Mouse (Mus musculus) granulocyte monocyte progenitor cell, adult 5-6 weeks (primary cell): ENCODE results near the gene Slc1a3. TPM values are rescaled to one million over a fixed set of nuclear protein-coding genes. Genes with fewer than 3 reads are reported as not detected.

Experiments
- ATAC-seq: replicated peaks from 2 replicates; pipeline ENCODE4 v1.8.0; 2016; ENCODE audit warnings: mild to moderate bottlenecking, moderate TSS enrichment, inconsistent platforms; ENCODE audit not compliant: poor library complexity, severe bottlenecking
- total RNA-seq, 2 experiments: library from RNA; stranded (forward) in 1 of 2; stranded (reverse) in 1 of 2; fragments of 200-712, 200-1000 nt in 1 of 2; fragments of >200 nt in 1 of 2; fragmentation: Nextera tagmentation in 1 of 2; gene quantifications; 2 replicates each; pipeline ENCODE4 v1.2.3; 2014 to 2017

Gene Slc1a3
- not detected in 2 replicates for total RNA-seq (2014; fragmentation: Nextera tagmentation)
- 1.5 TPM in 1 of 2 replicates, not detected in the other for total RNA-seq (2017)

DNA sequence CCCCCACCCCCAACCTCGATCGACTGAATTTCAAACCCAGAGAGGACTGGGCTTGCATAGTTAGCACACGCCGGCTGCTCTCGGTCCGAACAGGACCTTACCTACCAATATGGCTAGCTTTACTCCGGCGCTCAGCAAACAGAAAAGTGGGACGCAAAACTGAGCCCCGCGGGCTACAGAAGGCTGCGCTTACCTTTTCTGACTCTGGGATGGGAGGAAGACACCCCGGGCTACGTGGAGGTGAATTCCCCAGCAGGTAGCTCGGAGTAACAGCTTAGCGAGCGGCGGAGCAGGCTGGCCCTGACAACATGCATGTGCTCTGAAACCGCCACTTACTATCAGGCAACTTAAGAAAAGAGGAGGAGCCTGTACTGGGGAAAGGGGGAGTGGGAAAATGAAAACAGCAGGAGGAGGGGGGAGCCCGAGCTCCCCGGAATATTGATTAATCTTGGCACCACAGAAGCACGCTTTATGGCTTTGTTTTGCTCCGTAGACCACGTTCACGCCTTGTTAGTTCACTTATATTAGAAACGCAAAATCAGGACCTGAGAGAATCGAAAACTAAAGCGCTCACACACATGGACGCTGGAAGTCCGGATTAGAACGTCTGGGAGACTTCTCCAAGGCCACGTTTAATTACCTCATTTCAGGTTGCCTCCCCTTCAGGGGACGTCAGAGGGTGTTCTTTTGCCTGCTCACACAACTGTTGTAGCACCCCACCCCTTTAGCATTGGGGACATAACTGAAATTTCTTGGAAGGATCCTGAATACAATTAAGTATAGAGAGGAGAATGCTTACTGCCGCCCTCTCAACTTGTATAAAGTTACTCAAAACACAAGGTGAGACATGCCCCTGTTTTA lies at the start of gene Slc1a3:
TSS of gene Slc1a3 (minus strand) at position 619 of the 861 bp plus-strand sequence.
- peak; percentile 53 for ATAC-seq

DNA sequence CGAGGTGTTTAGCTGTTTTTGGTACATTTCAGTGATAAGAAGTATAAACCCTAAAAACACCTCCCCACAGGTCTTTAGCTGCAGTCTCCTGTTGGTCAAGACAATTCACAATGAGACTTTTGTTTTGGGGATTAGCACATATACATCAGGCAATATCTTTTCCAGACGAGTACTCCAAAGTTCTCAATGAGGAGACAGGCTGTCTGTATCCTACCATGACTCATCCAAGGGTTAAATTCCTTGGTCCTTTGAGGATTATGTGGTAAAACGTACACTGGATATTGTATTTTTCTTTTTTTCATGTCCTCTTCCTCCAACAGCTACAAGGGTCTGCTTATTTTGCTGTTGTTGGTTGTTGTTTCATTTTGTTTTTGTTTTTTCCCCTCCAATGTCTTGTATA lies 48.5 kb upstream of the Slc1a3 start:
- ATAC-seq, result no peak

DNA sequence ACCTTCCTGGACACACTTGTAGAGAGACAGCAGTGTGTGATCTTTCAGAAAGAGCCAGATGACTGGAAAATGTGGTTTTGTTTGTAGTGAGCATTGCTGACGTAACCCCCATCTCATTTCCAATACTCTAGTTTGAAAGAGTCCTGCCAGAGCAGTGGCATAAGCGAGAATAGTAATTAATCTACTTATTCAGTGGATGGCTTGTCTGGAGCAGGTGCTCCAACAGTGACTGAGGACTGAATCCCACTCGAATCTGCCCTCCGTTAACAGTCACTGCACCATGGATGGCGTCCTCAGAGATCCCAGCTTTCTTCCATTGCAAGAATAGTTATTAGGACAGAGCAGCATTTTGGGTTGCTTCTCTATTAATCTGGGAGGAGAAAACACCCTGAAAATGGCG lies 45.9 kb upstream of the Slc1a3 start:
- no peak for ATAC-seq

DNA sequence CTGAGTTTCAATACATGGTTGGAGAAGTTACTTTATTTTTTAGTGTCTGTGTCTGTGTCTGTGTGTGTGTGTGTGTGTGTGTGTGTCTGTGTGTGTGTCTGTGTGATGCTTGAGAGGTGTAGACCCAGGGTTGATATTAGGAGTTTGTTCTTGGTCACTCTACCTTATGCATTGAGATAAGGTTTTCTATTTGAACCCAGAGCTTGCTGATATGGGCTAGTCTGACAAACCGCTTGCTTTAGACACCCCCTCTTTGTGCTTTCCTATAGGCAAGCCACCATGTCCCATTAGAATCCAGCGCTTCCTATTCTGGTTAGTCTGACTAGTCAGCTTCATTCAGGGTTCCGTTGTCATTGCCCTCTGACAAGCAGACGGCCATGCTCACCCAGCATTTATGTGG lies 39.2 kb upstream of the Slc1a3 start:
- no peak for ATAC-seq

DNA sequence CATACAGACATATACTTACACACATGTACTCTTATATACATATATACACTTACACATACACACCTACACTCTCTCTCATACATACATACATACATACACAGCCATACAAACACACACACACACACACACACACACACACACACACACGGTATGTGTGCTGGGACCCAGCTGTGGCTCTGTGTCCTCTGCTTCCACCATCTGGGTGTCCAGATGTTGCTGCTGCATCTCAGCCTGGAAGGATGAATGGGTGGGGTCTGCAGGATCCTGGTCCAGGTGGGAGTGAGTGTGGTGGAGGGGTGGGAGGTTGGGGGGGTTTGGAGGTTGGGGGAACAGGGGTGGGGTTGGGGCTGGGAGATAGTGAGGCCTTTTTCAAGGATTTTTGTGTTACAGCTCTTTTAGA lies 38.2 kb upstream of the Slc1a3 start:
- ATAC-seq, result no peak

- ATAC-seq, result no peak
Observed at GRCm38 (mm10) chr15:8741593-8741992, 31.0 kb upstream of the Slc1a3 start.

DNA sequence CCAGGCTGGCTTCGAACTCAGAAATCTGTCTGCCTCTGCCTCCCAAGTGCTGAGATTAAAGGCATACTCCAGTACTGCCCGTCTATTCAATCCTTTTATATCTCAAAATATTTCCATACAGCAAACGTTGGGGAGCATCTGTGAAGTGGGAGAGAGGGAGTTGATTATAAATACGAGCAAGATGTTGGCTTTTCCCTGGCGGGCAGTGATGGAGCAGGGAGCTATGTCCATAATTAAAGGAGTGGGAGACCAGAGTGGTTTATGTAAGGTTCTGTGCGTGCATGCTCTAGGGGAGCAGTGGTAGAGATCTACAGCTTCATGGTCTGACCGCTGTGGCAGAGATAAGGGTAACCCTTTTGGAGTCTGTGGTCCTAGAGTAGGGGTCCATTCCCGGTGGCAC lies 30.2 kb upstream of the Slc1a3 start:
- ATAC-seq, result no peak

- ATAC-seq, result peak; percentile 17; the same call in 1 of the 2 replicates
Observed at GRCm38 (mm10) chr15:8738156-8738555, 27.6 kb upstream of the Slc1a3 start.

DNA sequence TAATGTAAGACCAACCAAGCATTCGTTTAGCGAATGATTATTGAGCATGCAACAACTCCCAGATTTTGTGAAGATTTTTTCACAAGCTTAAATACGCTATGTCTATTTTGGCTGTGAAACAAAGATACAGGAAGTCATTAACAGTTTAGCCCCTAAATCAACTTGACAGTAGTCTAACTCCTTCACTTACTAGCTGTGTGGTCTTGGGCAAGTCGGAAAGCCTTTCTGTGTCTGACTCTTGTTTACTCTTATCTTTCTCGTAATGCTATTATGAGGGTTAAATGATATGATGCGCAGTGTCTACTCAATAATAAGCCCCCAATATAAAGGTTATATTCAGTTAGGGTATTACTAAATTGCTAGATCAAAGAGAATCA lies 23.8 kb upstream of the Slc1a3 start:
- 0 out of 2 replicates have a peak, but pooled peaks have one; percentile 44 for ATAC-seq

DNA sequence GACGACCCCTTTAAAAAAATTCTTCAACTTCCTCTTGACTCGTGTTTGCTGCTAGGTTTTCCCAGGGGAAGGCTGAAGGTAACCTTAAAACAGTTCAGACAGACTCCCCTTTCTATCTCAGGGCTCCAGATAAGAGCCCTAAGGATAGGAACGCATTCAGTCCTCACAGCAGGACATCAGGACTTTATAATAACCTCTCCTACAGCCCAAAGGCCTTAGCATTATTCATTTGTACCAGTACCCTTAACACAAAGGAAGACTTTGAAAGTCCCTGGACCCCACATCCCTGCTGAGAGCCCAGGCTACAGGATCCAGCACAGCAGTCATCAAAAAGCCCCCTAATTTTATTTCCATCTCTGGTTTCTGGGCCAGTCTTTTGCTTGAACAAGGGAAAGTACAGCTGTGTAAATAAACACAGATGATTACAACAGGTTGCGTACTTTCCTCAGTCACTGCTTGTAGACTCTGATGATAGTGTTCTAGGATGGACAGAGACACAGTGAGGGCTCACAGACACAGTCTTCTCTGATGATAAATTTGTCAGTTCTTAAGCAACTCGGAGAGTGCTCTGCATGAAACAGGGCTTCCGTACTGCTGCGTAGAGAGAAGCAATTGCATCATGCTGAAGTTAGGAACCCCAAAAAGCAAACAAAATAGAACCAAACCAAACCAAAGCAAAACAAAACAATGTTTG lies 23.3 kb upstream of the Slc1a3 start:
- ATAC-seq, result peak; percentile 80

GRCm38 (mm10) chr15:8728861-8729260 lies 18.3 kb upstream of the Slc1a3 start:
- no peak for ATAC-seq

DNA sequence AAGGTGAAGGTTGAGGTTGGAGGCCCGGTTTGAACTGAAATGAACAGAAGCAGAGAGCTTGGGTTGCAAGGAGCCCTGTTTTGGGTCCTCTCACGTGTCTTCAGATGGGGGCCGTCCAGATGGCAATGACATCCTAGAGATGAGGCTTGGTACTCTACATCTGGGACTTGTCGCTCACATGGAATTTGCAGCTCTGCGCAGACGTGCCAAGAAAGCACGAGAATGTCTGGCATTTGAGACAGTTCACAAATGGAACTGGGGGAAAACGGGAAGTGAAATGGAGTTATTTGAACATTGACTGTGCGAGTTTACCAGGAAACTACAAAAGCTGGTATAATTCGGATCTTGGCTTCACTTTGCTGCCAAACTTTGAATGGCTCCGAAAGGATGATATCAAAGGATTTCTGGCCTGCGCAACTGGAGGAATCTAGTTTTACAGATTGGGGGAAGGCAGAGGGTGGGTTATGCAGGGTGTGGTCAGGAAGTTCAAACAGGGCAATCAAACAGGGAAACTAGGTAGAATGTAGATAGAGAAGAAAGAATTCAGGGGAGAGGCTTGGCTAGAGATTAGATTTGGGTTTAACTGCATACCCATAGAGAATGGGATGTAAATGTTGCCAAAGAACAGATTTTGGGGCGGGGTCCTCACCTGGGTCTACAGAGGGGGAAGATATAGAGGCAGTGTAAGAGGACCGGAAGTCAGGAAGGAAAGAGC lies 12.0 kb upstream of the Slc1a3 start:
- ATAC-seq, result no peak

DNA sequence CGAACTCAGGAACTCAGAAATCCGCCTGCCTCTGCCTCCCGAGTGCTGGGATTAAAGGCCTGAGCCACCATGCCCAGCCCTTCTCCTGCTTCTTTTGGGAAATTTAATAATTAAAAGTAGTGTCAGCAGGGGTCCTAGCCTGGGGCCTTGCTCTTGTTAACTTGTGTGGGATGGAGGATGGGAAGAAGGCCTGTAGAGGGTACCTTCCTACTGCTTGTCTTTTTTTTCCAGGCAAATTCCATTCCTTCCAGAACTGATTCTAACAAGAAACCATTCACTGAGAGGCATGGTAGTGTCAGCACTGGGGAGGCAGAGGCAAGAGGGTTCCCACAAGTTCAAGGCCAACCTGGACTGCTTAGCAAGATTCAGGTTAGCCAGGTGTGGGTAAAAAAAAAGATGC lies 11.2 kb upstream of the Slc1a3 start:
- ATAC-seq, result no peak

- ATAC-seq, result no peak
Observed at GRCm38 (mm10) chr15:8721005-8721404, 10.4 kb upstream of the Slc1a3 start.

DNA sequence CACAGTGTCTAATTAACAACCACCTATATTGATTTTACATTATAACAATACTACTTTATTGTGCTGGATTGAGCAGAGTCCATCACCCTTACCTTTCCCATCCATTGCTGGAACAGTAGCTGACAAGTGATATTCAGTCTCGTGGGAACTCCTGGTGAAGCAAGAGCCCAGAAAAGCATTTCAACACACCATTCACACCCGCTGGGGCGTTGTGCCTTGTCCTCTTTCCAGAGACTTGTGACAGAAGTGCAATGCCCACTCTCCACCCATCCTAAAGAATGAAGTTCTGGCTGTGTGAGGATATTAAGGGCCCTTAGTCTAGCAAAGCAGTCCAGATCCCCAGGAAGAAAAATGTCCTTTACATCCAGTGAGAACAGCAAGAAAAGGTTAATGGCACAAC lies 7.9 kb upstream of the Slc1a3 start:
- no peak for ATAC-seq

DNA sequence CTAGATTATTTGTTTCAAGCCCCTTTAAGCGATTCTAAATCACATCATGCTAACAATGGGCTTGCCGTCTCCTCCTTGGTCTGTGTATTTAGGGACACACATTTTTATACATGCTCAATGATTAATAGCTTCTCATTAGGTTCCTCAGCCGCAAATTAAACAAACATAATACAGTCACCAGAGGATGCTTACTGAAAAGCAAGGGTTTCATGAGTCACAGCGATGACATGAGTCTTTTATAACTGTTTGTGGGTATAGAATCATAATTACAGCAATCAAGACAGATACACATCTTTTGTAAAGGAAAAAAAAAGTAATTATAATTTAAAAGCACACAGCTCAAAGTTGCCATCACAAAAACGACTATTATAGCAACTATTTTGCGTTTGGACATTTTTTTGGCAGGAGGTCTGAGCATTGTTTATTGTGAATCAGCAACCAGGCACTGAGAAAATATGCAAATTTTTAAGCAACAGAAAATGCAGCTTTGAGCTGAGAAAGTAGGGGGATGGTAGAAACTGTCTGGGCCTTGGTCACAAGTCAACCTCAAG lies 6.5 kb upstream of the Slc1a3 start:
- ATAC-seq, result no peak

DNA sequence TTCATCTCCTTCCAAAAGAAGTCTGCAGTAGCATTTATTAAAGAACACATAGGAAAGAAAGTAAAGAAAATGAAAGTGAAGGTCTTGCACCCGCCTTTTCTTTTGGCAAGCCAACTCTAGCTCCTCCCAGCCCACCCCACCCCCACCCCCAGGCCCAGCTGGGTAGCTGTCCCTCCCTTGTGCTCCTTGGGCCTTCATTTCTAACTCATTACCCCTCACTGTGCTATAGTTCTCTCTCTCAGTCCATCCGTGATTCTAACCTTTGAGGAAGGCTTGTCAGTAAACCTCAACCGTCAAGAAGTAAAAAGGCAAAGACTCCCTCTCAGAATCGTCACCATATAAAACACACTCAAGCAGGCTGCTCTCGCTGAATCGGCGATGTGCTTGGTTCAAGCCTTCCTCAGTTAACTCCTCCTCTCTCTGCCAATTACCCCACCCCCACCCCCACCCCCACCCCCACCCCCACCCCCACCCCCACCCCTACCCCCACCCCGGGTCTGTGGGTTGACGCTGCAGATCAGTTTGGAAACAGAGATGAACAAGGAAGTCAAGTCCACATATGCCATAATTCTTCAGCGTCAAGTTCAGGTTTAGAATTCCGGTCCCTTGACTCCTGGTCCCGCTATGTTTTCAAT lies 5.9 kb upstream of the Slc1a3 start:
- ATAC-seq, result 0 out of 2 replicates have a peak, but pooled peaks have one; percentile 17

- ATAC-seq, result no peak
Observed at GRCm38 (mm10) chr15:8715666-8716065, 5.1 kb upstream of the Slc1a3 start.

- no peak for ATAC-seq
Observed at GRCm38 (mm10) chr15:8712433-8712984, 1.9 kb upstream of the Slc1a3 start.
